Comparison of ENCODE assay signal across 11 mouse cellular contexts in the genomic region with DNA sequence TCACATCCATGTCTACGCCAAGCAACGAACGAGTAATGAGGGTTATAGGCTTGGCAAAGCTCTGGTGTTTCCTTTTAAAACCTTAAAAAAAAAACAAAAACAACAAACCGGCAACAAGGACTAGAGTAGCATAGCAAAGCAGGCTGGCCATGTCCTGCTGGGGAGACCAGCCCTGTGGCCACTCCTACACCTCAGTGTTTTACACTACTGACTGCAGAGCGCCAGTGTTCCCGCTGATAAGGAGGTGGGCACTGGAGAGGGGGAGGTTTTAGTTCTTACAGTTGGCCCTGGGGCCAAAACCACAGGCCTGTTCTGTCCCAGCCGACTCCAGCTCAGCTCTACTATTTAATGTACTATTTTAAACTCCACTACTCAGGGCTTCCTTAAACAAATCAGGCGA. TPM values are rescaled to one million over a fixed set of nuclear protein-coding genes. Genes with fewer than 3 reads are reported as not detected.
DNase-seq lines count a peak whose midpoint lies in the region; ATAC-seq and TF ChIP-seq lines count a peak whose summit lies in the region.
"Had no signal": no experiment of that assay in that cellular context is flagged by ENCODE, and none has a peak within 500 bp of the region (broad histone marks: within the 10 kb centered on the region; RNA-seq: fewer than 3 reads in every experiment).

No protein-coding gene starts in this region.

- peak; percentile 76 for ATAC-seq in heart, postnatal 0 days (ENCODE audit: insufficient read depth, low read depth)
- ATAC-seq in limb, embryonic 15.5 days (ENCODE audit: insufficient number of reproducible peaks, low FRiP score, low TSS enrichment, low read depth), result 0 out of 2 replicates have a peak, but pooled peaks have one; percentile 46

- TF ChIP-seq EP300 in heart, postnatal 0 days (IDR thresholded peaks at IDR 0.05; ENCODE audit: low read depth), result no peak

- peak; percentile 69 for DNase-seq in heart, postnatal 0 days (ENCODE audit: low spot score)
- no peak for DNase-seq in heart, postnatal 36 days
- no peak for DNase-seq in testis, postnatal 10 days (ENCODE audit: low spot score)
- no peak for DNase-seq in thymus, postnatal 0 days (ENCODE audit: low spot score)
- DNase-seq in right cerebral cortex, postnatal 25 days, result no peak
- no peak for DNase-seq in gastrocnemius, postnatal 36 days
- DNase-seq: adrenal gland, adult 2 months; embryo, embryonic 11 days had no signal

- H3K27ac ChIP-seq in heart, postnatal 0 days (ENCODE audit: low read depth), result peak overlapping the region; percentile 84
- no peak overlapping the region for H3K27ac ChIP-seq in testis, adult 2 months (ENCODE audit: control insufficient read depth, insufficient read depth, low read depth, low read length)
- H3K27ac ChIP-seq in limb, embryonic 15.5 days, result peak overlapping the region; percentile 33

- no peak overlapping the region for H3K4me3 ChIP-seq in heart, postnatal 0 days (ENCODE audit: low read depth, low read length)
- H3K4me3 ChIP-seq in testis, adult 2 months (ENCODE audit: control insufficient read depth, low read depth, low read length), result no peak overlapping the region
- H3K4me3 ChIP-seq in limb, embryonic 15.5 days, result no peak overlapping the region

- peak overlapping the region; percentile 35 for H3K4me2 ChIP-seq in heart, postnatal 0 days (ENCODE audit: low read depth, low read length)
- no peak overlapping the region for H3K4me2 ChIP-seq in limb, embryonic 15.5 days

- H3K27me3 ChIP-seq in heart, postnatal 0 days (ENCODE audit: control insufficient read depth, insufficient read depth, low read length), result no peaks in the 10 kb centered on the region
- H3K27me3 ChIP-seq in testis, adult 2 months (ENCODE audit: control insufficient read depth, insufficient read depth, low read length), result no peaks in the 10 kb centered on the region
- no peaks in the 10 kb centered on the region for H3K27me3 ChIP-seq in limb, embryonic 15.5 days

- no peak overlapping the region for H3K9ac ChIP-seq in heart, postnatal 0 days (replicated peaks; ENCODE audit: low read depth, low read length)
- 0 out of 2 replicates have a peak overlapping the region, but pooled peaks have one; percentile 4 for H3K9ac ChIP-seq in limb, embryonic 15.5 days

- 11% methylated on average over 8 of the region's 8 CpGs for WGBS in heart, postnatal 0 days
- WGBS in limb, embryonic 15.5 days, result 27% methylated on average over 8 of the region's 8 CpGs

- TF ChIP-seq CTCF in heart, postnatal 0 days (IDR thresholded peaks at IDR 0.05; ENCODE audit: low read depth), result no peak
- TF ChIP-seq CTCF in testis, adult 2 months (IDR thresholded peaks at IDR 0.05; ENCODE audit: control insufficient read depth, insufficient read depth, insufficient replicate concordance, low read depth, low read length), result no peak

- peaks cover 25% of the 10 kb centered on the region for H3K4me1 ChIP-seq in heart, postnatal 0 days (ENCODE audit: control insufficient read depth, insufficient read depth)
- peaks cover 5% of the 10 kb centered on the region for H3K4me1 ChIP-seq in testis, adult 2 months (ENCODE audit: control insufficient read depth, insufficient read depth, low read length)
- H3K4me1 ChIP-seq in limb, embryonic 15.5 days, result peaks cover 35% of the 10 kb centered on the region

- intact Hi-C loops in heart, postnatal 36 days (cut with DNase I), result no loop called here
- intact Hi-C loops in gastrocnemius, postnatal 36 days (cut with DNase I), result no loop called here

- H3K9me3 ChIP-seq in heart, postnatal 0 days (replicated peaks; ENCODE audit: control insufficient read depth, low read length), result no peaks in the 10 kb centered on the region
- no peaks in the 10 kb centered on the region for H3K9me3 ChIP-seq in limb, embryonic 15.5 days

- H3K36me3 ChIP-seq in heart, postnatal 0 days (replicated peaks; ENCODE audit: control insufficient read depth, insufficient read depth, low read length), result peaks cover 27% of the 10 kb centered on the region
- H3K36me3 ChIP-seq in testis, adult 2 months (ENCODE audit: control insufficient read depth, insufficient read depth, low read length), result peaks cover 2% of the 10 kb centered on the region
- peaks cover 50% of the 10 kb centered on the region for H3K36me3 ChIP-seq in limb, embryonic 15.5 days

- 0 out of 2 replicates have a peak, but pooled peaks have one; percentile 17 for TF ChIP-seq POLR2A in testis, adult 2 months (IDR thresholded peaks at IDR 0.05; ENCODE audit: control insufficient read depth, low read depth, low read length)

RNA-seq across cellular contexts. Expression of gene 1500011B03Rik, which starts 15.8 kb away (rescaled TPM):
- total RNA-seq in heart, postnatal 0 days (2014; rRNA removed; ENCODE audit: low replicate concordance), result 31.3 and 49.2 TPM in 2 replicates
- polyA plus RNA-seq in heart, postnatal 0 days (2015; fragmentation: Nextera tagmentation; extraction: Ambion mirVana), result 35.3 and 37.2 TPM in 2 replicates
- total RNA-seq in heart, postnatal 36 days (2021), result 1 to 10 TPM; 5.2 to 5.9 TPM
- 51.7 and 67.4 TPM in 2 replicates for polyA plus RNA-seq in testis, adult 2 months (2012; rRNA removed)
- 73.5 and 76.4 TPM in 2 replicates for polyA plus RNA-seq in limb, embryonic 15.5 days (2015; fragmentation: Nextera tagmentation; extraction: Ambion mirVana)
- 119 and 139 TPM in 2 replicates for polyA plus RNA-seq in thymus, postnatal 0 days (2015; fragmentation: Nextera tagmentation; extraction: Ambion mirVana)
- total RNA-seq in gastrocnemius, postnatal 36 days (2021), result 1 to 10 TPM; 4.9 to 5.2 TPM

RNA-seq across cellular contexts. Expression of gene Git2, which starts 32.2 kb away (rescaled TPM):
- 37.7 and 53.3 TPM in 2 replicates for total RNA-seq in heart, postnatal 0 days (2014; rRNA removed; ENCODE audit: low replicate concordance)
- 21.1 and 21.5 TPM in 2 replicates for polyA plus RNA-seq in heart, postnatal 0 days (2015; fragmentation: Nextera tagmentation; extraction: Ambion mirVana)
- 10 to 100 TPM; 28.7 to 32.0 TPM for total RNA-seq in heart, postnatal 36 days (2021)
- polyA plus RNA-seq in testis, adult 2 months (2012; rRNA removed), result 15.1 and 16.1 TPM in 2 replicates
- 44.9 and 47.8 TPM in 2 replicates for polyA plus RNA-seq in limb, embryonic 15.5 days (2015; fragmentation: Nextera tagmentation; extraction: Ambion mirVana)
- polyA plus RNA-seq in thymus, postnatal 0 days (2015; fragmentation: Nextera tagmentation; extraction: Ambion mirVana), result 72.3 and 75.1 TPM in 2 replicates
- total RNA-seq in gastrocnemius, postnatal 36 days (2021), result 10 to 100 TPM; 15.9 to 17.4 TPM

RNA-seq across cellular contexts. Expression of gene Ankrd13a, which starts 33.0 kb away (rescaled TPM):
- total RNA-seq in heart, postnatal 0 days (2014; rRNA removed; ENCODE audit: low replicate concordance), result 42.8 and 43.8 TPM in 2 replicates
- 19.7 and 23.8 TPM in 2 replicates for polyA plus RNA-seq in heart, postnatal 0 days (2015; fragmentation: Nextera tagmentation; extraction: Ambion mirVana)
- 10 to 100 TPM; 30.9 to 42.3 TPM for total RNA-seq in heart, postnatal 36 days (2021)
- 167 and 170 TPM in 2 replicates for polyA plus RNA-seq in testis, adult 2 months (2012; rRNA removed)
- 40.8 and 47.0 TPM in 2 replicates for polyA plus RNA-seq in limb, embryonic 15.5 days (2015; fragmentation: Nextera tagmentation; extraction: Ambion mirVana)
- polyA plus RNA-seq in thymus, postnatal 0 days (2015; fragmentation: Nextera tagmentation; extraction: Ambion mirVana), result 80.3 and 86.3 TPM in 2 replicates
- total RNA-seq in gastrocnemius, postnatal 36 days (2021), result 10 to 100 TPM; 18.8 to 21.4 TPM

RNA-seq across cellular contexts. Expression of gene 4930519G04Rik, which starts 46.0 kb away (rescaled TPM):
- total RNA-seq in heart, postnatal 0 days (2014; rRNA removed; ENCODE audit: low replicate concordance), result not detected in 2 replicates
- polyA plus RNA-seq in heart, postnatal 0 days (2015; fragmentation: Nextera tagmentation; extraction: Ambion mirVana), result not detected in 2 replicates
- total RNA-seq in heart, postnatal 36 days (2021), result not detected
- polyA plus RNA-seq in testis, adult 2 months (2012; rRNA removed), result 54.0 and 68.8 TPM in 2 replicates
- polyA plus RNA-seq in limb, embryonic 15.5 days (2015; fragmentation: Nextera tagmentation; extraction: Ambion mirVana), result not detected in 2 replicates
- polyA plus RNA-seq in thymus, postnatal 0 days (2015; fragmentation: Nextera tagmentation; extraction: Ambion mirVana), result not detected in 2 replicates
- not detected for total RNA-seq in gastrocnemius, postnatal 36 days (2021)
- total RNA-seq: adrenal gland, adult 2 months; liver, adult 2 months had no signal
- polyA plus RNA-seq: adrenal gland, adult 2 months; liver, adult 2 months had no signal

RNA-seq across cellular contexts. Expression of gene Gm9936, which starts 51.0 kb away (rescaled TPM):
- not detected in 2 replicates for total RNA-seq in heart, postnatal 0 days (2014; rRNA removed; ENCODE audit: low replicate concordance)
- not detected in 2 replicates for polyA plus RNA-seq in heart, postnatal 0 days (2015; fragmentation: Nextera tagmentation; extraction: Ambion mirVana)
- not detected for total RNA-seq in heart, postnatal 36 days (2021)
- polyA plus RNA-seq in testis, adult 2 months (2012; rRNA removed), result not detected in 2 replicates
- 0.05 and 0.07 TPM in 2 replicates for polyA plus RNA-seq in limb, embryonic 15.5 days (2015; fragmentation: Nextera tagmentation; extraction: Ambion mirVana)
- not detected in 2 replicates for polyA plus RNA-seq in thymus, postnatal 0 days (2015; fragmentation: Nextera tagmentation; extraction: Ambion mirVana)
- total RNA-seq in gastrocnemius, postnatal 36 days (2021), result not detected
- total RNA-seq: adrenal gland, adult 2 months; liver, adult 2 months had no signal
- polyA plus RNA-seq: adrenal gland, adult 2 months; liver, adult 2 months had no signal
